Mouse (Mus musculus): ENCODE results near the gene Slc17a4. TPM values are rescaled to one million over a fixed set of nuclear protein-coding genes. Genes with fewer than 3 reads are reported as not detected.

Gene Slc17a4
- total RNA-seq, 1 experiment from 2014 or later: not detected

DNA sequence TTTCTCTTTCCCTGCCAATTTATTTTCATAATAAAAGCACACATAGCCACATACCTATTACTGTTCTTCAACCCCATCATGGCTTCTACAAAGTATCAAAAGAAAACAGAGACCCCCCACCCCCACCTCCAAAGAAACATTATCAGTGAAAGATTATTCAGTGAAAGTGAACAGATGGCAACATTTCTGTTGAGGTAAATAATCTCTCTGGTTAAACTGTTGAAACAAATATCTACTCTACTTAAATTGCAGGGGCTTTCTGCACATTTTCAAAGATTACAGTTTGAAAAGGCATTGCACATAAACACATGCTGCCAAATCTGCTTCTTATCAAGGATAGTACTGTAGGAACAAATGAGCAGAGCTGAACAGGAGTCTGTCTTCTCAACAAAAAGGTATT is 53.0 kb downstream of the Slc17a4 start:
- no peak for ATAC-seq (replicated peaks in 1 of 2; ENCODE audit: insufficient read depth in 1 of 2, low FRiP score in 2 of 2, low TSS enrichment in 1 of 2, low read depth in 1 of 2, poor library complexity in 2 of 2, severe bottlenecking in 2 of 2)

DNA sequence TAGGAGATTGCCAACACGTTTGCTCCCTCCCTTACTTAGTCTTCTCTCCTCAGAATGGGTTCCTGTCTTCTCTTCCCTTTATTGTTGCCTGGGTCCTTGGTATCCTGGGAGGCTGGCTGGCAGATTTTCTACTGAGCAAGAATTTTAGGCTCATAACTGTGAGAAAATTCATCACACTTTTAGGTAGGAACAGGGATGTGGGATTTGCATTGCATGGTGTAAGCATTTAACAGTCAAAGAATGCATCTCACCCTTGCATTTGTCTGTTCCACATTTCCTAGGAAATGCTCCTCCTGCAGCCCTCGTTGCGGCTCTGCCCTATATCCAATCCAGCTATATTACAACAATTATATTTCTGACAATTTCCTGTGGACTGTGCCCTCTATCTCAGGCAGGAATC is 58.4 kb downstream of the Slc17a4 start:
- ATAC-seq (replicated peaks in 1 of 2; ENCODE audit: insufficient read depth in 1 of 2, low FRiP score in 2 of 2, low TSS enrichment in 1 of 2, low read depth in 1 of 2, poor library complexity in 2 of 2, severe bottlenecking in 2 of 2): no peak

DNA sequence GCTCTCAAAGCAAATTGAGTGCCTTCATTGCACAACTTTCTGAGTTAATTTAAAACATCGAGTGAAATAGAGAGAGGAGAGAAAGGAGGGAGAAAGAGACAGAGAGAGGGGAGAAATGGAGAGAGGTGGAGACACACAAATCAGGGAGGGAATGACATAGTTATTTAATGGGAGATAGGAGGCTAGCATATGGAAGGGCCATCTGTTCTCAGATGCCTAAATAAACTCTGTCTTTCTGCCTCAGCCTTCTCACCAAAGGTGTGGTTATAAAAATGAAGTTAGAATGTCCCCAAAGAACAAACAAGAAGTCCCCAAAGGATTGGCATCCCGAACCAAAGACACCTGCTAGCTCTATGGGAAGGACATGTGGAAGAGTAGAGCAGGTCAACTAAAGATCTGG is 65.5 kb downstream of the Slc17a4 start:
- ATAC-seq (replicated peaks in 1 of 2; ENCODE audit: insufficient read depth in 1 of 2, low FRiP score in 2 of 2, low TSS enrichment in 1 of 2, low read depth in 1 of 2, poor library complexity in 2 of 2, severe bottlenecking in 2 of 2): no peak

Other genes with a start within 250 kb of the Slc17a4 start
- 45.3 and 83.9 TPM in 2 replicates for gene Hist1h2ac, start 231.1 kb downstream of the Slc17a4 start, total RNA-seq (2017)
- 109 and 180 TPM in 2 replicates for gene Hist1h2bc, start 230.8 kb downstream of the Slc17a4 start, total RNA-seq (2017)
- not detected in 2 replicates for gene Hist1h1t, start 219.2 kb downstream of the Slc17a4 start, total RNA-seq (2017)
- gene Hist1h4c, start 216.6 kb downstream of the Slc17a4 start, total RNA-seq (2017): 140 and 291 TPM in 2 replicates
- 3.1 TPM in 2 replicates for gene Hfe, start 204.2 kb downstream of the Slc17a4 start, total RNA-seq (2017)
- 345 and 598 TPM in 2 replicates for gene Hist1h1c, start 176.2 kb downstream of the Slc17a4 start, total RNA-seq (2017)
- 240 and 585 TPM in 2 replicates for gene Hist1h3c, start 169.4 kb downstream of the Slc17a4 start, total RNA-seq (2017)
- gene Hist1h2bb, start 168.3 kb downstream of the Slc17a4 start, total RNA-seq (2017): 2,012 and 2,201 TPM in 2 replicates
- 1,198 and 1,437 TPM in 2 replicates for gene Hist1h2ab, start 163.9 kb downstream of the Slc17a4 start, total RNA-seq (2017)
- gene Hist1h3b, start 162.7 kb downstream of the Slc17a4 start, total RNA-seq (2017): 224 and 348 TPM in 2 replicates
- 208 and 415 TPM in 2 replicates for gene Hist1h4b, start 158.0 kb downstream of the Slc17a4 start, total RNA-seq (2017)
- 237 and 336 TPM in 2 replicates for gene Hist1h4a, start 153.8 kb downstream of the Slc17a4 start, total RNA-seq (2017)
- 207 and 294 TPM in 2 replicates for gene Hist1h3a, start 152.6 kb downstream of the Slc17a4 start, total RNA-seq (2017)
- 1,426 and 1,487 TPM in 2 replicates for gene Hist1h1a, start 151.3 kb downstream of the Slc17a4 start, total RNA-seq (2017)
- not detected in 2 replicates for gene Trim38, start 145.1 kb downstream of the Slc17a4 start, total RNA-seq (2017)
- not detected in 2 replicates for gene Slc17a2, start 108.0 kb downstream of the Slc17a4 start, total RNA-seq (2017)
- gene Slc17a3, start 75.6 kb downstream of the Slc17a4 start, total RNA-seq (2017): not detected in 2 replicates
- gene Slc17a1, start 47.3 kb downstream of the Slc17a4 start, total RNA-seq (2017): not detected in 2 replicates
- not detected in 2 replicates for gene Hist1h2ba, start 19.1 kb upstream of the Slc17a4 start, total RNA-seq (2017)
- gene Hist1h2aa, start 19.5 kb upstream of the Slc17a4 start, total RNA-seq (2017): not detected in 2 replicates
- gene Scgn, start 76.2 kb upstream of the Slc17a4 start, total RNA-seq (2017): not detected in 2 replicates

All from hematopoietic stem cell, adult 5-6 weeks (primary cell).